Mouse (Mus musculus) embryo, embryonic 10 days (tissue): ENCODE measurements around the gene Prkar1a.

Experiments used
- DNase-seq: peaks from one replicate; pipeline ENCODE4 v3.0.0-alpha.2; 2015; ENCODE audit warnings: low spot score

The Prkar1a gene

GRCm38 (mm10) chr11:109672881-109673739 lies 23.9 kb downstream of the Prkar1a start:
- no peak for DNase-seq

- DNase-seq = no peak
Observed at GRCm38 (mm10) chr11:109673741-109674140, 24.5 kb downstream of the Prkar1a start.

GRCm38 (mm10) chr11:109674542-109674941 lies 25.3 kb downstream of the Prkar1a start:
- no peak for DNase-seq

GRCm38 (mm10) chr11:109675208-109675607 lies 26.0 kb downstream of the Prkar1a start:
- DNase-seq = no peak

GRCm38 (mm10) chr11:109675771-109676170 lies 26.6 kb downstream of the Prkar1a start:
- no peak for DNase-seq

GRCm38 (mm10) chr11:109676621-109677373 lies 27.6 kb downstream of the Prkar1a start:
- no peak for DNase-seq

GRCm38 (mm10) chr11:109678291-109678690 lies 29.1 kb downstream of the Prkar1a start:
- no peak for DNase-seq

- no peak for DNase-seq
Observed at GRCm38 (mm10) chr11:109680934-109681333, 31.7 kb downstream of the Prkar1a start.

- DNase-seq = no peak
Observed at GRCm38 (mm10) chr11:109681556-109681955, 32.4 kb downstream of the Prkar1a start.

- no peak for DNase-seq
Observed at GRCm38 (mm10) chr11:109682221-109682620, 33.0 kb downstream of the Prkar1a start.

GRCm38 (mm10) chr11:109689539-109689938 lies 40.3 kb downstream of the Prkar1a start:
- no peak for DNase-seq

GRCm38 (mm10) chr11:109692737-109693136 lies 43.5 kb downstream of the Prkar1a start:
- no peak for DNase-seq

- DNase-seq = no peak
Observed at GRCm38 (mm10) chr11:109696519-109696918, 47.3 kb downstream of the Prkar1a start.

GRCm38 (mm10) chr11:109697089-109697643 lies 48.0 kb downstream of the Prkar1a start:
- no peak for DNase-seq

- DNase-seq = no peak
Observed at GRCm38 (mm10) chr11:109698740-109699139, 49.5 kb downstream of the Prkar1a start.

- no peak for DNase-seq
Observed at GRCm38 (mm10) chr11:109699784-109700183, 50.6 kb downstream of the Prkar1a start.

- DNase-seq = no peak
Observed at GRCm38 (mm10) chr11:109700761-109701160, 51.6 kb downstream of the Prkar1a start.

- DNase-seq = no peak
Observed at GRCm38 (mm10) chr11:109702031-109702815, 53.0 kb downstream of the Prkar1a start.

- DNase-seq = no peak
Observed at GRCm38 (mm10) chr11:109703845-109704244, 54.6 kb downstream of the Prkar1a start.

GRCm38 (mm10) chr11:109704311-109705205 lies 55.4 kb downstream of the Prkar1a start:
- DNase-seq = no peak
